Mouse (Mus musculus): ENCODE measurements around the gene Gm10488. TPM values are rescaled to one million over a fixed set of nuclear protein-coding genes. Genes with fewer than 3 reads are reported as not detected.

The Gm10488 gene
- not detected in 2 replicates for polyA plus RNA-seq (2012; rRNA removed)

DNA sequence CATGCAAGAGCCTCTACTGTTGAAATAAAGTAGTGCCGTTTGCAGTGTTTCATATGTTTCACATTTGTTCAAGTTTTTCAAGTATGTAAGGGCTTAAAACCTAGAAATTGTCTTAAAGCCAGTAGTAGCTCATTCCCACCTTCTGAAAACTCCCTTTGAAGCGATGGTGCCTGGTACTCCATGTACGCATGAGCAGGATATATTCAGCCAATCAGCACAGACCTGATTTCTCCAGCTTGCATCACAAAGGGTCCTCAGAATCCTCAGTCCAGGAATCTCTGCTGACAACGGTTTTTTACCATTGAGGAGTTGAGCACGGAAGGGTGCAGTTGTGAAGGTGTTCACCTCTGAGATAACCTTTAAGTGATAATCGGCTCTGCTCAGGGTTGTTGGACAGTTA, at the start of gene Gm10488:
TSS of gene Gm10488 (plus strand) at position 301 of the 400 bp plus-strand sequence.

